34 mouse cellular contexts compared by ENCODE assay signal in the genomic region with DNA sequence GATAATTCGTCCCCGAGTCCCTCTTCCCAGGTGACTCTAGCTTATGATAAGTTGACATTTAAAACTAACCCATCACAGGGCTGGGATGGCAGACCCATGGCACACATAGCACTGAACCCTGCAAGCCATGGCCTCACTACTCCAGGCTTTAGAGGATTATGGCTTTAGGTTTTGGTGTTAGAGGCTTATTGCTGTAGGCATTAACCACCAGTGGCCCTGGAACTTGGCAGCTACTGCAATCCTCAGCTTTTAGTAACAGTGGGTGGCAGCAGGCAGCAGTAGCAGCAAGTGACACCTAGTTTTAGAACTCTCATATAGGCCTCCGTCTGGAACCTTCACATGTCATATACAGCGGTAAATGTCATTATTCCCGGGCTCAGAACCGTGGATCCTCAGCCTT. TPM values are rescaled to one million over a fixed set of nuclear protein-coding genes. Genes with fewer than 3 reads are reported as not detected.
A peak's percentile ranks its signal among the peaks of the same experiment; 100 is the strongest.
DNase-seq lines count a peak whose midpoint lies in the region; TF ChIP-seq lines count a peak whose summit lies in the region.
"Had no signal": no experiment of that assay in that cellular context is flagged by ENCODE, and none has a peak within 500 bp of the region (broad histone marks: within the 10 kb centered on the region; RNA-seq: fewer than 3 reads in every experiment).

No protein-coding gene starts in this region.

- TF ChIP-seq POLR2A in cortical plate, adult 2 months (IDR thresholded peaks at IDR 0.05; ENCODE audit: extremely low read depth, insufficient read depth, low read length): no peak

- no peak overlapping the region for H3K4me3 ChIP-seq in layer of hippocampus, adult 2 months
- no peak overlapping the region for H3K4me3 ChIP-seq in cortical plate, adult 2 months (ENCODE audit: insufficient read depth, low read length)
- H3K4me3 ChIP-seq: embryonic facial prominence, embryonic 10.5 days; embryonic facial prominence, embryonic 15.5 days; forebrain, embryonic 12.5 days; hindbrain, embryonic 10.5 days; hindbrain, embryonic 15.5 days; liver, embryonic 15.5 days had no signal

- no peak for TF ChIP-seq CTCF in layer of hippocampus, adult 2 months (conservative IDR thresholded peaks at IDR 0.05)
- TF ChIP-seq CTCF in cortical plate, adult 2 months (IDR thresholded peaks at IDR 0.05; ENCODE audit: extremely low read depth, insufficient read depth, low read length): no peak

- H3K27ac ChIP-seq in layer of hippocampus, adult 2 months: peak overlapping the region; percentile 72
- H3K27ac ChIP-seq in cortical plate, adult 2 months (ENCODE audit: insufficient read depth, low read length): peak overlapping the region; percentile 27; the same call in 1 of the 2 replicates
- H3K27ac ChIP-seq: embryonic facial prominence, embryonic 10.5 days; embryonic facial prominence, embryonic 15.5 days; forebrain, embryonic 12.5 days; hindbrain, embryonic 10.5 days; hindbrain, embryonic 15.5 days; liver, embryonic 15.5 days had no signal

- DNase-seq in layer of hippocampus, adult 2 months (ENCODE audit: low spot score in 2 of 2): peak in 1 of 2 experiments; percentile 43
- DNase-seq in layer of hippocampus, postnatal 10 days (ENCODE audit: low spot score in 2 of 2): no peak
- DNase-seq in retina, adult 2 months (ENCODE audit: low read depth, low spot score): peak; percentile 62
- DNase-seq in retina, embryonic 14.5 days (ENCODE audit: low spot score): no peak
- DNase-seq in retina, postnatal 1 day: peak; percentile 57
- DNase-seq in adrenal gland, adult 2 months: no peak
- DNase-seq: adrenal gland, postnatal 14 days; B cell, adult 2 months; cerebellum, adult 11-12 months; cerebellum, postnatal 14 days; forebrain, postnatal 0 days; gastrocnemius, postnatal 10 days; heart, postnatal 14 days; kidney, adult 11 months; kidney, postnatal 14 days; liver; lung, embryonic 14.5 days; lung, postnatal 14 days; midbrain, embryonic 14.5 days; thymus, postnatal 4 days had no signal

- H3K4me1 ChIP-seq in cortical plate, adult 2 months (ENCODE audit: control insufficient read depth, insufficient read depth, low read length): peaks cover 9% of the 10 kb centered on the region
- H3K4me1 ChIP-seq: hindbrain, embryonic 15.5 days; liver, embryonic 15.5 days had no signal

RNA-seq across cellular contexts. Expression of a gene that starts 26.0 kb away (rescaled TPM):
- 100 to 1,000 TPM; 180 to 194 TPM for total RNA-seq in layer of hippocampus, adult 2 months (2021)
- 100 to 1,000 TPM; 112 to 133 TPM for total RNA-seq in layer of hippocampus, postnatal 10 days (2021)
- polyA plus RNA-seq in cortical plate, adult 2 months (2012; rRNA removed): 118 and 124 TPM in 2 replicates
- total RNA-seq in adrenal gland, adult 2 months (2021): 10 to 100 TPM; 12.1 to 24.2 TPM
- 21.5 and 28.3 TPM in 2 replicates for polyA plus RNA-seq in adrenal gland, adult 2 months (2012; rRNA removed)
- total RNA-seq: monocyte, adult 5-6 weeks had no signal

RNA-seq across cellular contexts. Expression of a gene that starts 47.1 kb away (rescaled TPM):
- total RNA-seq in layer of hippocampus, adult 2 months (2021): not detected
- not detected for total RNA-seq in layer of hippocampus, postnatal 10 days (2021)
- 0.10 TPM in 1 of 2 replicates, not detected in the other for polyA plus RNA-seq in cortical plate, adult 2 months (2012; rRNA removed)
- total RNA-seq in adrenal gland, adult 2 months (2021): not detected
- polyA plus RNA-seq in adrenal gland, adult 2 months (2012; rRNA removed): not detected in 2 replicates
- total RNA-seq: adrenal gland, postnatal 14 days; forebrain, postnatal 0 days; gastrocnemius, postnatal 10 days; heart, postnatal 14 days; layer of hippocampus, postnatal 36 days; monocyte, adult 5-6 weeks had no signal
- polyA plus RNA-seq: embryonic facial prominence, embryonic 10.5 days; embryonic facial prominence, embryonic 15.5 days; forebrain, embryonic 12.5 days; gonadal fat pad, adult 2 months; heart, embryonic 14.5 days; hindbrain, embryonic 10.5 days; hindbrain, embryonic 15.5 days; inflammation-experienced regulatory T-cells, adult 6 months; kidney, embryonic 14.5 days; limb, embryonic 11.5 days; liver, embryonic 15.5 days; lung, embryonic 14.5 days; midbrain, embryonic 14.5 days had no signal

Comparison
In these comparisons a context has a peak if more than half of its experiments do, and no peak if none do; other contexts are left out.
1. DNase-seq: peak in retina, adult 2 months (single experiment) and retina, postnatal 1 day (single experiment); none in layer of hippocampus, postnatal 10 days (0 of 2), retina, embryonic 14.5 days (single experiment) and adrenal gland, adult 2 months (single experiment).
2. RNA of a gene that starts 26.0 kb away (total RNA-seq): 180 to 194 TPM in layer of hippocampus, adult 2 months and 112 to 133 TPM in layer of hippocampus, postnatal 10 days; 12.1 to 24.2 TPM in adrenal gland, adult 2 months; every median in the first group is over 4 times any median in the second.